Mouse (Mus musculus): ENCODE data around the gene Ep400. TPM values are rescaled to one million over a fixed set of nuclear protein-coding genes. Genes with fewer than 3 reads are reported as not detected.

The Ep400 gene
- 22.3 and 24.0 TPM in 2 replicates for polyA plus RNA-seq (2015; fragmentation: Nextera tagmentation; extraction: Ambion mirVana)

DNA sequence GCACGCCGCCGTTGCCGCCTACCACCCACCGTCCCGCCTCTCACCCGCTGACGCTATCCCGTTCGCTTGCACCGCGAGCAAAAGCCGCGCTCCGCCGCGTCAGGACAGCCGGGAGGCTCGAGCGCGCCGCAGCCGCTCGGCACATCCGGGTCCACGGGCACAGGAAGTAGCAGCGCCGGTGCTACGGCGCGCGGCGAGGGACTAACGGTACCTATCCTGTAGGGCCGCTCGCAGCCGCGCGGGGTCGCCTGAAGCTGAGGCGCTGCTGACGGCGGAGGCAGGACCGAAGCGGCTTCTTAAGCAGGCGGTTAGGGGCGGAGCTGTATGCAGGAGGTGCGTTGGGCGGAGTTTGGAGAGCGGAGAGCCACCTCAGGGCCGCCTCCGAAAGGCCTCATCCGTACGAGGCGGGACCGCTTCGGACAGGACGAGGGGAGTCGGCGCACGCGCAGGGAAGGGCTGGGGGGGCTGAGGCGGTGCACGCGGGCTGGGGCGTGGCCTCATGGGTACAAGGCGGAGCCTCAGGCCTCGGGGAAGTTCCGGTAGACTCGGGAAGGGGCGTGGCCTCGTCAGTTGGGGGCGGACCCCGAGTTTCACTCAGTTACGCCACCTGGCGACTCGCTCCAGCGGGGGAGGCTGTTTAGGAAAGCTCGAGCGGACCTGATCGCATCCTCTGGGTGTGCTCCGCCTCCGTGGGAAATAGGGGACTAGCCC is at the start of gene Ep400:
Gene Ep400, minus strand, starts transcription at position 270 of the 711 bp plus-strand sequence.

DNA sequence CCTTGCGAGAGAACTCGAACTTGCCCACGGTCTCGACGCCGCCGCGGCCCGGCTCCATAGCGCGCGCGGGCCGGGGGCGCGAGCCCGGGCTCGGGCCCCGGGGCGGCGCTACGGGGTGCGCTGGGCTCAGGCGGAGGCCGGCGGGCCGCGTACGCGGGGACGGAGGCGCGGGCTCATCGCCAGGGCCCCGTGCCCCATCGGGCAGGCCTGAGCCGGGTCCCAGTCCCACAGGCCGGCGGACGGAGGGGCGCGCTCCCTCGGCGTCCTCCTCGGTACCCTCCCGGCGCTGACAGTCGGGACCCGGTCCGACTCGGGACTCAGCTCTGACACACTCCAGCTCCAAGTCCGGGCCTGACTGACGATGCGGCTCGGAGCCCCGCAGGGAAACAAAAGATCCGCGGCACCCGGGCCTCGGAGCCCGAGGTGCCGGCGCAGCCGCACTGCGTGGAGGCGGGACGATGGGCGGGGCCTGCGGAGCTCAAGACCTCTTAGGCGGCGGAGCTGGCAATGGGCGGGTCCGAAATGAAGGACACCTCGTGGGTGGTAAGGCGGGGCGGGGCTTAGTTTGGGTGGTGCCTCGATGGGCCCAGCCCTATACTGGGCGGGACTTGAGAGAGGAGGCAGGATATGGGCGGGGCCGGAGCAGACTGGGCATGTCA is 39.3 kb upstream of the Ep400 start, which contains the start of gene Ulk1:
Gene Ulk1, minus strand, starts transcription at position 431 of the 659 bp plus-strand sequence.

DNA sequence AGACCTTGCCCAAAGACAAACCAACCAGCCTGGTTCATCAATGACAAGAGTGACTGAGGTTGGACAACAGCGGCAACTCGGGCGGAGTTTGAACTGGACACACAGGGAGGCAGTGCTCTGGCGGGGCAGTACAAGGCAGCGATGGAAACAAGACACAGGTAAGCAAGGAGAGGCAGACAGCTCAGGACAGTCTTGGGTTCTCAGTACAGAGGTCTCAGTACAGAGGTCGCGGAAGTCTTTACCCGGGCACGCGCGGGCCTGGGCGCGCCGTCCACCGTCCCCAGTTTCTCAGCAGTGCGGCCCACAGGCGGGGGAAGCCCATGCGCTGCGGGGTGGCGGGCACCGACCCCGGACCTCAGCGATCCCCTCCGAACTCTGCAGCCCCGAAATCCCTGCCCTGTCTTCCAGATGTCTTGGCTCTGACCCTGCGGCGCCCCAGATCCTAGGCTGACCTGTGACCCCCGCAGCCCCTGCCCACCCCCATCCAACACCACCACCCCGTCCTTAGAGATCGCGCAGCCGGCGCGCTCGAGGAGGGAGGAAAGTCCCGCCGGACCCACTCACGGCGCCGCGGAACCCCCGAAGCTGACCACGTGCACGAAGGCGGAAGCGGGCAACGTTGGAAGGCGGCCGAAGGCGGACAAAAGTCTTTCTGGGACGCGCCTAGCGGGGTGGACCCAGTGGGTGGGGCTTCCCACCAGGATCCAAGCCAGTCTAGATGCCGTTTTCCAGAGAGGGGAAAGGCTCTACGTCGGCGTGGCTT is 9.7 kb upstream of the Ep400 start, which contains the start of gene Pus1:
Gene Pus1, minus strand, starts transcription at position 662 of the 763 bp plus-strand sequence.

DNA sequence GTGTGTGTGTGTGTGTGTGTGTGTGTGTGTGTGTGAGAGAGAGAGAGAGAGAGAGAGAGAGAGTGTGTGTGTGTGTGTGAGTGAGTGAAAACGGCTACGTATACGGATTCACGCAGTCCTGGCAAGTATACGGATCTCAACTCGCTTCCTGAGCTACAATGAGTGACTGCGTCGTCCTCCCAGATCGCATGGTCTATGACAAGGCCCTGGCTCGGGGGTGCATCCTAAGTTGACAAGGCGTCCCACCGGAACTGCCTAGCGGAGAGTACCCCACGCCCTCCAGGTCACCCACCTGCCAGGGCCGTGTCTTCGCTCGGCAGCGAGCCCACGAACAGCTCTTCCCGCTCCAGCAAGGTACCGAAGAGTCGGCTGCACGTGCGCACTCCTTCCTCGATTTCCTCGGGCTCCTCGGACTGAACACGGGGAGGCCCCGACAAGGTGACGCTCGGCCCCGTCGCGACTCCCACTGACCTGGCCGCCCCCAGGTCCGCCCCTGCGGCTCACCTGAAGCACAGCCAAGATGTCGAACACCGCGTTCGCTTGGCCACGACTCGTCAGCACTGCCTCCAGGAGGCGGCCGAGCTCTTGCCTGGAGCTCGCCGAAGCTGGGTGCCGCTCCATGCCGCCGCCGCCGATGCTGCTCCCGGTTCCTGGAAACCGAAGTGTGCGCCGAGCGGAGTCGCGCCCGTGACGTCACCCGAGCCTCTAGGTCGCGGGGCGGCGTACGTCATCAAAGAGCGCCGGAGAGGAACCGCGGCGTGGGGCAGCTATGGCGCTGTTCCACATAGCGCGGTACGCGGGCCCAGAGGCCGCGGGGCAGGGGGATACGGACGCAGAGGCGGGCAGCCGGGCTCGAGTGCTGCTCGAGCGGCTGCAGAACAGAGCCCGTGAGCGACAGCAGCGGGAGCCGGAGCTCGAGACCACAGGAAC is 117.5 kb downstream of the Ep400 start, which contains the start of the genes Noc4l and Ddx51:
Gene Noc4l, minus strand, starts transcription at position 699 of the 930 bp plus-strand sequence.
Gene Ddx51, plus strand, starts transcription at position 733 of the 930 bp plus-strand sequence.

Other genes starting within 250 kb of the Ep400 start
- gene Galnt9, start 226.4 kb downstream of the Ep400 start, polyA plus RNA-seq (2015; fragmentation: Nextera tagmentation; extraction: Ambion mirVana) = 0.18 and 0.57 TPM in 2 replicates
- gene Noc4l, start 117.3 kb downstream of the Ep400 start, polyA plus RNA-seq (2015; fragmentation: Nextera tagmentation; extraction: Ambion mirVana) = 37.7 and 38.0 TPM in 2 replicates
- 9.2 and 11.8 TPM in 2 replicates for gene Ddx51, start 117.3 kb downstream of the Ep400 start, polyA plus RNA-seq (2015; fragmentation: Nextera tagmentation; extraction: Ambion mirVana)
- 30.7 and 31.3 TPM in 2 replicates for gene Pus1, start 9.9 kb upstream of the Ep400 start, polyA plus RNA-seq (2015; fragmentation: Nextera tagmentation; extraction: Ambion mirVana)
- gene Ulk1, start 39.4 kb upstream of the Ep400 start, polyA plus RNA-seq (2015; fragmentation: Nextera tagmentation; extraction: Ambion mirVana) = 11.9 and 12.3 TPM in 2 replicates
- gene Hscb, start 69.1 kb upstream of the Ep400 start, polyA plus RNA-seq (2015; fragmentation: Nextera tagmentation; extraction: Ambion mirVana) = 104 and 105 TPM in 2 replicates
- 43.7 and 49.6 TPM in 2 replicates for gene Chek2, start 69.3 kb upstream of the Ep400 start, polyA plus RNA-seq (2015; fragmentation: Nextera tagmentation; extraction: Ambion mirVana)
- gene Ttc28, start 109.1 kb upstream of the Ep400 start, polyA plus RNA-seq (2015; fragmentation: Nextera tagmentation; extraction: Ambion mirVana) = 3.2 and 4.5 TPM in 2 replicates